Mouse (Mus musculus): ENCODE results near the gene Abcb8.

Abcb8 gene

DNA sequence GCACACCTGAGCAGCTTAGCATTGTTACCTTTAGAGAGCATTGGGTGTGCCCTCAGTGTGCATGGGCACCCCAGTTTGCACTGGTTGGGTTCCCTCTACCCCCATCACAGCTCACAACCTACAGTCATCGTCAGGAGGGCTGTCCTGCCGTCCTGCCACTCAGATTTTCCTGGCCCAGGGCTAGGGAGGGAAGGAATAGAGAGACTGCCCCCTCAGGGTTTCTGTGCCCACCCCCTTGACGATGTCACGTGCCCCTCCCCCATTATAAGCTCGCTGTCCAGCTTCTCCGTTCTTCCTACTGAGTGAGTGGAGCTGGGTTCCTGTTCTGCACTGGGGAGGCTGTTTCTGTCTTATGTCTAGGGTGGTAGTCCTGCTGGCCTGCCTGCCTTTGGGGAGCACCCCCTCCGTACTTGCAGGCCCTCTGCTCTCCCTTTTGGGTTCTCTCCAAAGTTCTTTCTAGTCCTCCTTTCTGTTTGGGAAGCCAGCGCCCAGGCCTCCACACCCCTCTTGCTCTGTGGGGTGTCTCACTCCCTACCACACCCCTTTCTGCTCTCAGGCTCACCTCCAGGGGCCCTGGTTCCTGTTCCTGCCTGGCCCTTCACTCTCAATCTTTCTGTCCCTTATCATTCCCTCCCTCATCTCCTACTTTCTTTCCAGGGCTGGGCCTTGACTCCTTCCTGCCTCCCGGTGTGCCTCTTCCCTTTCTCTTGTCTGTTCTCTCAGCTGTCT, 33.3 kb downstream of the Abcb8 start:
- peak; percentile 39 to 41 for DNase-seq

DNA sequence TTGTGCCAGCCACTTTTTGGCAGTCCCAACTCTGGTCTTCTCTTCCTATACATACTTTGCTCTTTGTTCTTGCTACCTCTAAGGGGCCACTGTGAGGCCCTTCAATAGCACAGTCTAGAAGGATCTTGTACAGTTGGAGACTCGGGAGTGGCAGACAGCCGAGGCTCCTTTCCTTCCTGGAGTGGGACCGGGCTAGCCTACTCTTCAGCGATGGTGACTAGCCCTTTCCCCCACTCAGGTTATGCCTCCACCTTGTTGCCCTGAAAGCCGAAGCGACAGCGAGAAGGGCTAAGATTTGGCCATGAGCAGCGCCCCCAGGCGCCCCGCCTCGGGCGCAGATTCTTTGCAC, 33.8 kb downstream of the Abcb8 start:
- peak in 1 of 2 experiments; percentile 36 for DNase-seq

DNA sequence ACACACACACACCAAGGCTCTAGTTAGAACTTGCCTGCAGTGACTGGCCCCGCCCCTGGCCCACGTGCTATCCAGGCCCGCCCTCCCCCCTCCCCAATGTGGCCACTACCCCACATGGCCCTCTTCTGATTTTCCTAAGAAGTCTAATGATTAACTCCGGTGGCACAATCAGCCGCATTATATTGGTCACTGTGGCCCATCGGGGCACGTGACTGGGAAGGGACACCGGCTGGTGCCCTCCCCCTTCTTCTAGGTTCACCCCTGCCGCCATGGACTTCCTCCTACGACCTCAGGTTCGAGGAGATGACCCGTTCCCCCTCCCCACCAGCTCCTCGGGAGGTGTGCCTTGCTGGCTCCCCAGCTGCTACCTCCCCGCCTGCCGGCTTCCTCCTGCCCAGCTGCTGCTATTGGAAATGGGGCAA, 34.5 kb downstream of the Abcb8 start:
- DNase-seq = peak; percentile 75 to 84

GRCm38 (mm10) chr5:24428596-24428995, 35.1 kb downstream of the Abcb8 start:
- DNase-seq = peak in 1 of 2 experiments; percentile 45

DNA sequence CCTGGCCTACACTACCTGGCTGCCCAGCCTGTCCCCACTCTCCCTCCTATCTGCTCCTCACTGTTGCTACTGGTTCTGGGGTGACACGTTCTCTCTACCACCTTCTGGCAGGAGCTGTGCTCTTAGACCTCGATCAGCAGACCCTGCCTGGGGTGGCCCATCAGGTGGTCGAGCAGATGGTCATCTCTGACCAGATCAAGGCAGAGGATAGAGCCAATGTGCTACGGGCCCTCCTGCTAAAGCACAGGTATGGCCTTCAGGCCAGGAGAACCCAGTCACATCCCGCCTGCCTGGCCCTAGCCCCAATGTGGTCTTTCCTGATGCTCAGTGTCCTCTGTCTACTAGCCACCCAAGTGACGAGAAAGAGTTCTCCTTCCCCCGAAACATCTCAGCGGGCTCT, 40.5 kb downstream of the Abcb8 start:
- no peak for DNase-seq

- no peak for DNase-seq
Observed at GRCm38 (mm10) chr5:24441187-24441586, 47.7 kb downstream of the Abcb8 start.

DNA sequence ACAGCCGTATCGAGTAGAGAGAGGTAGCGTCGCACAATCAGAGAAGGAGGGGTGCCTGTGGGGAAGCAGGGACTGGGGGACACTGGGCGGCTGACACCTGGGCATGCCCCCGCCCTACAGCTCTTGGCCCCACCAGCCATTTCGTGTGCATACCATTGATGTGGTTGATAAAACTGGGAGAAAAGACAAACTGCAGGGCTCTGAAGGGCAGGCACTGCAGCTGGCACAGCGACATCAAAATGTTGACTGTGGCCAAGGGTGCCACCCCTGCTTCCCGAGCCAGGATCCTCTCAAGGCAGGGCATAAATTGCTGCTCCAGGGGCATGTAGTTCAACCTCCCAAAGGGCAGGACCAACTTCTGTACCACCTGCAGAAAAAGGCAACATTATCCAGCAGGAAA, 48.6 kb downstream of the Abcb8 start:
- DNase-seq = no peak

DNA sequence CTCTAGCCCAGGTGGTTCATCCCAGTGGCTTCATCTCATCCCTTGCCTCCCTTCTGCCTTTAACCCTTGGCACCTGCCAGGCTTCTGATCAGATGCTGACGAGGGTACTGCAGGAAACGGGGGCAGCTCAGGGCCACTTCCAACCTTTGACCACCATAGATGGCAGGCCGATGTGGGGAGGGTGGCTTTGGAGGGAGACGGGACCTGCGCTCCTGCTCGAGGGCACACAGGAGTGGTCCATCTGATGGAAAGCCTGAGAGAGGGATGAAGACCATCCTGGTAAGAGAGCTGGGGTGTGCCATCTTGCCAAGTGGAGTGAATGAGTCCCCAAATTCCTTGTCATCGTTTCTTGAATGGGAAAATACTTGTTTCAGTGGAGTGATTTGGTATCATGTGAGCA, 49.7 kb downstream of the Abcb8 start:
- DNase-seq = no peak

- DNase-seq = no peak
Observed at GRCm38 (mm10) chr5:24443927-24444326, 50.5 kb downstream of the Abcb8 start.

GRCm38 (mm10) chr5:24444746-24445427, 51.4 kb downstream of the Abcb8 start, which contains the start of gene Fastk:
TSS of gene Fastk (minus strand) at chr5:24445287.
- DNase-seq = peak; percentile 97 to 98

- DNase-seq = no peak
Observed at GRCm38 (mm10) chr5:24445428-24446080, 52.1 kb downstream of the Abcb8 start.

DNA sequence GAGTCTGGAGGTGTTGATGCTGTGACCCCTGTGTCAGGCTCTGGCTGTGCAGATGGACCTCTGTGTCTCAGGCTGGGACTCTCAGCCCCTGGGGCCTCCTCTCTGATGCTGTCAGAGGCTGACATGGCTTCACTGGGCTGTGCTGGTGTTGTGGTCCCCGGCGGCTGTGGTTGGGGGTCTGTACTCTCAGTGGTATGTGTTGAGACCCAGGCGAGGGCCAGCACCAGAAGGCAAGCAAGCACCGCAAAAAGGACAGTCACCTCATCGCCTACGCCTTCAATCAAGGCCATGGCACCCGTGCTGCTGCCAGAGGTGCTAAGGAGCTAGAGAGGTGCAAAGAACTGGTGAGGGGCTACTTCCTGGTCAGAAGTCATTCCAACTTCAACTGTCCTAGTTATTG, 53.2 kb downstream of the Abcb8 start:
- no peak for DNase-seq

- DNase-seq = peak; percentile 84 to 89
Observed at GRCm38 (mm10) chr5:24447624-24448298, 54.3 kb downstream of the Abcb8 start, which contains the start of gene Tmub1. TSS of gene Tmub1 (minus strand) at chr5:24447854.

DNA sequence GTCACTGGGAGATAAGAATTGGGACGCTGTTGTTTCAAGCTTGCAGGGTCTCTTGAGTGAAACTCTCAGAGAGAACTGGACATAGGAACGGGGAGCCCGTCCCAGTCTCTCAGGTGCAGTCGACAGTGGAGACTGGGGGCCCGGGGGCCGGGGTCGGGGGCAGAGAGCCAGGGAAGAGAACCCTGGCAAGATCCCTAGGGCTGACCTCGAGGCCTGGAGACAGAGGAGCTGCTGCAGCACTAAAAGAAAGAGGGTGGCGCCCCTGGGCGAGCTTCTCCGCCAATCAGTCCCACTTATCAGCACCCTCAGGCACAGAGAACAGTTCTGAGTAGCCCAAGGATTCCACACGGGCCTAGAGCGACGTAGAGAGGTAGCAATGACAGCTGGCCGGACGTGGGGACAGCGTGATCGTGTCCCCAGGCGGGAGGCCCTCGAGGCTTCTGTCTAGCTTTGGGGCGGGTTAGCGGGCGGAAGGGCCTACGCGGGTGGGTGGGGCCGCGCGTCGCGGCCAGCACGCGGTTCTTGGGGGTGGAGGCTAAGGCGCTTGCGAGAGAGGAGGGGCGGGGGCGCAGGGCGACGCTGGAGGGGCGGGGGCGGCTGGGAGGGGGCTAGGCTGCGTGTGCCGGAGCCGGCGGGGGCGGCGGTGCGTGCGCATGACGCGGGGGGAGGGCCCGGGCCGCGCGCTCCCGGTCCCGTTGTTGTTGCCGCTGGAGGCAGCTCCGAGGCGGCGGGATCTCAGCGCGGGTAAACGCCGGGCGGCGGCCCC, 58.0 kb downstream of the Abcb8 start:
- peak; percentile 88 to 92 for DNase-seq

DNA sequence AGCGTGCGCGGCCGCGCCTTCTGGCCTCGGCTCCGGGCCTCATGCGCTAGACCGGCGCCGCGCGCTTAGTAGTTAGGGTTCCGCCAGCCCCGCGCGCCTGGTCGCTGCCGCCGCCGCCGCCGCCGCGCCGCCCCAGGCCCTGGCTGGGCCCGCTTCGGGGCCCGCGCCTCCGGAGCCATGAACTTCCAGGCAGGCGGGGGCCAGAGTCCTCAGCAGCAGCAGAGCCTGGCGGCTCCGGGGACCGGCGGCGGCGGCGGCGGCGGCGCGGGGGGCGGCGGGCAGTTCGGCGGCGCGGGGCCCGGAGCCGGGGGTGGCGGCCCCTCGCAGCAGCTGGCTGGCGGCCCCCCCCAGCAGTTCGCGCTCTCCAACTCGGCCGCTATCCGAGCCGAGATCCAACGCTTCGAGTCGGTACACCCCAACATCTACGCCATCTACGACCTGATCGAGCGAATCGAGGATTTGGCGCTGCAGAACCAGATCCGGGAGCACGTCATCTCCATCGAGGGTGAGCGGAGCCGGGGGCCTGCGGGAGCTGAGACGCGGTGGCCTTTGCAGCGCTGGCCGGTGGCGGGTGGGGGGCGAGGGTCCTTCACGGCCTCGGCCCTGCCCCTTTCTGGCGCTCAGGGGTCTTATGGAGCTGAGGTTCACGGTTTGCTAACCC, 58.7 kb downstream of the Abcb8 start, which contains the start of gene Agap3:
Gene Agap3 (plus strand): TSS at position 148 of the 661 bp plus-strand sequence.
- peak; percentile 56 to 65 for DNase-seq

- DNase-seq = peak; percentile 38 to 57
Observed at GRCm38 (mm10) chr5:24452691-24453233, 59.3 kb downstream of the Abcb8 start.

GRCm38 (mm10) chr5:24453283-24453984, 60.0 kb downstream of the Abcb8 start:
- DNase-seq = no peak

GRCm38 (mm10) chr5:24453985-24454303, 60.5 kb downstream of the Abcb8 start:
- DNase-seq = no peak

DNA sequence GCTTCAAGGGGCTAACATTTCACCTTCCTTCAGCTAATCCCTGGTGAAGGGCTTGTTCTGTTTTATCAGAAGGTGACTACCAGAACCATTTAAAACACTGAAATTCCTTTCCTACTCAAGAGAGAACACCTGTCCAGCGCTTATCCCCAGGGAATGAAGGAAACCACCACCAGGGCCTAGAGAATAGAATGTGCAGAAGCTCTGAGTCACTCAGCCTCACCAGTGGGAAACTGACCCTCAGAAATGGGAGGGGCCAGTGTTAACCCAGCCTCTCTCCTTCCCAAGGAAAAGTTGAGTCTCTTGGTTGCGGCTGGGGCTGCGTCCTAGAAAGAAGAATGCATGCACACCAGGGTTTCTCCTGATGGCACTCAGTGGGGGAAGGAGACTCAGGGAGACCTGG, 61.6 kb downstream of the Abcb8 start:
- no peak for DNase-seq

- no peak for DNase-seq
Observed at GRCm38 (mm10) chr5:24455613-24456012, 62.1 kb downstream of the Abcb8 start.

Measured in kidney, postnatal 4 days (tissue).